Mouse (Mus musculus) small intestine, adult 2 months (tissue): ENCODE results near the gene Mtrex.

ENCODE experiments used
- CTCF ChIP-seq: fragments of 200-500 bp; IDR thresholded peaks from 2 replicates; pipeline ENCODE4 v1.5.1; 2012; ENCODE audit warnings: low read depth, mild to moderate bottlenecking, control low read depth, inconsistent platforms, low read length, moderate library complexity, mixed read lengths; ENCODE audit not compliant: insufficient replicate concordance, insufficient read length; ENCODE audit errors: extremely low read depth
- POLR2A ChIP-seq: fragments of 200-500 bp; IDR thresholded peaks from 2 replicates; pipeline ENCODE4 v1.6.1; 2012; ENCODE audit warnings: low read depth, mild to moderate bottlenecking, control low read depth, inconsistent platforms, low read length, moderate library complexity

DNA sequence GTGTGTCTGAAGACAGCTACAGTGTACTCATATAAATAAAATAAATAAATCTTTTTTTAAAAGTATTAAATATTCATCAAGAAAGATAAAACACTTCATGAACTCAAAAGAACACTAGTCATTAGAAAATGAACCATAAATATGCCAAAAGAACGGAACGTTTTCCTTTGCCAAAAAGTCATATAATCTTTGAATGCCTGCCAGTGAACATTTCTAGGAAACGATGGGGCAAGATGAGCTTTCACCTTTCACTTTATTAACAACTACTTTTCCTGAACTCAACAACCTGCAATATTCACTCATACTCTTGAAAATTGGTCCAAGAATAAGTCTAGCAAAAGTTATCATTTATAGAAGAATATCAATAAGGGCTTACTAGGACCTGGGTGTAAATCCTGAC lies 25.0 kb downstream of the Mtrex start:
- TF ChIP-seq CTCF (no peak), POLR2A (no peak)
